Mouse (Mus musculus) kidney, adult 11 months (tissue): ENCODE measurements around the gene Srsf9.
"Not testable (repeated sequence)": the region's sequence is repeated elsewhere in the genome, so short reads cannot be mapped to it uniquely, and the experiment has no call there.

Experiments used
- DNase-seq: peaks from one replicate; pipeline ENCODE4 v3.0.0; 2022

The Srsf9 gene

DNA sequence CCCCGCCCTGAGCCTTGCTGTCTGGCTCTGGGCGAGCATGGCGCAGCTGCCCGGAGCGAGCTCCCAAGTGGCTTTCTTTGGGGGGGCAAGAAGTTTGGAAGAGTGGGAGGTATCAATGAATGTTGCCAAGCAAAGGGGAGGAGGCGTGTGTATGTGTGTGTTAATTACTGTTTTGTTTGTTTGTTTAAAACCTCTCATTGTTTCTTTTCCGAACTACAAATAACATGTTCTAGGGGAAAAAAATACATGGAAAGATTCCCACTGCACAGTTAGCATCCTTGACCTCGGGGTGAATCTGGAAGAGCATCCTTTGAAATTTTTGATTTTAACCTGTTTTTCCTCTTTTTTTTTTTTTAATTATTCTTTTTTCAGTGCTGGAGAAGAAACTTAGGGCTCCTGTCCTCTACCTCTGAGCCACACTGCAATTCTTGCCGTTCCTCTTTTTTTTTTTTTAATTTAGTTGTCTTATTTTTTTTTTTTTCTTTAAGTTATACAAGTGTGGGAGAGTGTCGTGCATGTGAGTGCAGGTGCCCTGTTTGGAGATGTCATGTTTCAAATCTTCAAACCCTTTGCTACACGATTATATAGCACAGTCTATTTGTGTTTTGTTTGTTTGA is 47.3 kb downstream of the Srsf9 start:
- DNase-seq, result no peak

GRCm38 (mm10) chr5:115375436-115375835 is 48.5 kb downstream of the Srsf9 start:
- DNase-seq, result no peak

- not testable (repeated sequence) for DNase-seq
Measured at GRCm38 (mm10) chr5:115378882-115379281, 51.9 kb downstream of the Srsf9 start.
